Mouse (Mus musculus): ENCODE results near the gene Npcd. TPM values are rescaled to one million over a fixed set of nuclear protein-coding genes. Genes with fewer than 3 reads are reported as not detected.

The Npcd gene
- polyA plus RNA-seq, 1 experiment from 2014 or later, result not detected

DNA sequence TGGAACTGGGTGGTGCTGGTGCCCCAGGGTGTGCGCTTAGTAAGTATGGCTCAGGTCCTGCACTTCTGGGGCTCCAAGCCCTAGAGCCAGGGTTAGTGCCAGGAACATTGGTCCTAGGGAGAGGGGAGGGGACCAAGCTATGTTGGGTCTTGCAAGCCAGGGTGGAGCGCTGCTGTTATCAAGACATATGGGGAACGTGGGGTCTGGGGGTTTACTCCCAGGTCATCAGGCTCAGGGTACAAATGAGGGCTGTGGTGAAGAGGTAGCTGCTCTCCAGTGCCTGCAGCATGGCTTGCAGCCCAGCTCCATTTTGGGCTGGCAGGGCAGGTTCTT lies 80.7 kb downstream of the Npcd start:
- Histone ChIP-seq H3K27ac (replicated peaks) (no peak overlapping the region; the same call in 1 of the 2 replicates), H3K27me3 (replicated peaks; ENCODE audit: low read depth, poor library complexity, severe bottlenecking) (no peaks in the 10 kb centered on the region), H3K4me3 (no peak overlapping the region), H3K36me3 (replicated peaks) (no peaks in the 10 kb centered on the region), H3K4me1 (peaks cover 17% of the 10 kb centered on the region), H3K9me3 (no peaks in the 10 kb centered on the region)
- no peak for DNase-seq (ENCODE audit: low spot score)
- 89% methylated on average over 3 of the region's 3 CpGs for WGBS

DNA sequence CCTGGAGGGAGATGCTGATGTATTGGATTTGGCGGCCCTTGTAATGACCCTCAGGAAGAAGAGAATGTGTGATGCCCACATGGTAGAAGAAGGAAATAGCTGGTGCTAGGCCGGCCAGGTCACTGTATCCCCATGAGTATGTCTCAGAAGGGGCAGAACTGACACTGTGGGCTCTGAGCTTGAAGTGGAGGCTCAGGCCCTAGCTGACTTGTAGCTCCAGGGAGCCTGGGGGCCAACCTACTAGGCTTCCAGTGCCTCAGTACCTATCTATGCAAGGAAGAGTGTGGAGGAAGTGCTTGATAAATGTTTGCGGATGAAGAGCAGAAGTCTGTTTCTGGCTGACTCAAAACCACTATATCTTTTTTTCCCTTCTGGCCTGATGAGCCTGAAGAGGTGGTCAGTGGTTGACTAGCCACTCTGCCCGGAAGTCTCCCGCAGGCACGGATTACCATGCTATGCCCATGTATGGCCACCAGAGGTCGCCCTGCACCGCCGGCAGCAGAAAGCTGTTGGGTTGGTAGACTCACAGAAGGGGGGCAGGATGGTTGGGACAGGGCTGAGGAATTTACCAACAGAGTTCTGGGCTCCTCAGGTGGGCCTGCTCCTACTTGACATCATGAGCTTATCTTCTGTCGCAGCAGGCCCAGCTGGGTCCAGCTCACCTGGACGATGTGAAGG lies 81.2 kb downstream of the Npcd start:
- Histone ChIP-seq H3K4me1 (peaks cover 17% of the 10 kb centered on the region), H3K4me3 (no peak overlapping the region), H3K27me3 (replicated peaks; ENCODE audit: low read depth, poor library complexity, severe bottlenecking) (no peaks in the 10 kb centered on the region), H3K27ac (replicated peaks) (no peak overlapping the region; the same call in 1 of the 2 replicates), H3K36me3 (replicated peaks) (no peaks in the 10 kb centered on the region), H3K9me3 (no peaks in the 10 kb centered on the region)
- DNase-seq (ENCODE audit: low spot score), result peak; percentile 84
- 22% methylated on average over 11 of the region's 11 CpGs for WGBS

DNA sequence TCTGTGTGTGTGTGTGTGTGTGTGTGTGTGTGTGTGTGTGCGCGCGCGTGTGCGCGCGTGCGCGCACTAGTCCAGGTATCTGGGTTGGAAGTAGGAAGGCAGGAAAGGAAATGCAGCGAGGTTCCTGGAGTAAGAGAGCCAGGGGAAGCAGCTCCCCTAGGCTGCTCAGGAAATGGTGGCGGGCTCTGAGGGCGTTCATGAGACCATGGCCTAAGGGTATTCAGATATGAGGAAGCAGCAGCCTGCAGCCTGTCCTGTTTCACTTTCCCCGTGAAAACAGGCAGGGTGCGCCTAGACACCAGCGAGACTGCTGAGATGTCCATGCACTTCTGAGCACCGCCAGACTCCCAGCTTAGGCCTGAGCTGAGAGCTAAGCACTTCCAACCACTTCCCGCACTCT lies 82.3 kb downstream of the Npcd start:
- no peak for DNase-seq (ENCODE audit: low spot score)
- 82% methylated on average over 17 of the region's 17 CpGs for WGBS
- Histone ChIP-seq H3K36me3 (replicated peaks) (no peaks in the 10 kb centered on the region), H3K9me3 (no peaks in the 10 kb centered on the region), H3K27me3 (replicated peaks; ENCODE audit: low read depth, poor library complexity, severe bottlenecking) (no peaks in the 10 kb centered on the region), H3K4me1 (peaks cover 17% of the 10 kb centered on the region), H3K27ac (replicated peaks) (no peak overlapping the region), H3K4me3 (no peak overlapping the region)

DNA sequence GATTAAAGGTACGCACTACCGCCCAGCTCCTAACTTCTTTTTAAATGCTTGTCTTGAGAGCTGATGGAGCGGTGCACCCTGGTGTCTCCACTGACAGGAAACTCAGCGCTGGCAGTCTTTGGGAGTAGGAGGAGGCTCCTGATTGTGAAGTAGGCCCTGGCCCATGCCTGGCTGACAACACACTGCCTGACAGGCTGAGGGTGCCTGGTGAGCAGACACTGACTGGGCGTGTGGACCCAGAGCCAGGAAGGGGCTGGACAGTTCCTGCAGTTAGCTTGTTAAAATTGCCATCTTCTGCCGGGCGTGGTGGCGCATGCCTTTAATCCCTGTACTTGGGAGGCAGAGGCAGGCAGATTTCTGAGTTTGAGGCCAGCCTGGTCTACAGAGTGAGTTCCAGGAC lies 83.8 kb downstream of the Npcd start:
- WGBS, result 90% methylated on average over 8 of the region's 8 CpGs
- no peak for DNase-seq (ENCODE audit: low spot score)

DNA sequence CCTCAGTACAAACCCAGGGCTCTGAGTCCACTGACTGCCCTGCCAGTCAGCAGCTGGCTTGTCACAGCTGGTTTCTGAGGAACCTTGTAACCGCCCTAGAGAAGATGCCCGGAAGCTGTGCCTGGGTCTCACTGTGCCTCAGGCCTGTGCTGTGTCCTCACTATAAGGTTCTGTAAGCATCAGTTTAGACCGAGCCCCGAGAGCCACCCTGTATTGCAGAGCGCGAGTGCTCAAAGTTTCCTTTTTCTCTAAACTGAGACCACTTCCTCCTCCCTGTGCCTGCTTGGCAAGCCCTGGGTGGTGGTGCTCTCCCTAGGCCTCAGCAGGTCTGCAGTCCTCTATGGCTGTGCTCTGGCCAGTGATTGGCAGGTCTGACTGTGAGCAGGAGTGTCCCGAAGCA lies 84.9 kb downstream of the Npcd start:
- Histone ChIP-seq H3K4me1 (peaks cover 7% of the 10 kb centered on the region), H3K9me3 (no peaks in the 10 kb centered on the region), H3K36me3 (replicated peaks) (peaks cover 2% of the 10 kb centered on the region; the same call in 1 of the 2 replicates), H3K27me3 (replicated peaks; ENCODE audit: low read depth, poor library complexity, severe bottlenecking) (no peaks in the 10 kb centered on the region), H3K27ac (replicated peaks) (no peak overlapping the region), H3K4me3 (no peak overlapping the region)
- no peak for DNase-seq (ENCODE audit: low spot score)
- whole genome bisulfite sequencing, result 91% methylated on average over 7 of the region's 7 CpGs

More for the DNA sequence above, 83.8 kb downstream of the Npcd start:
- no peaks in the 10 kb centered on the region for H3K27me3 ChIP-seq (replicated peaks; ENCODE audit: low read depth, poor library complexity, severe bottlenecking)
- H3K36me3 ChIP-seq (replicated peaks), result no peaks in the 10 kb centered on the region
- no peak overlapping the region for H3K4me3 ChIP-seq
- H3K27ac ChIP-seq (replicated peaks), result no peak overlapping the region
- H3K4me1 ChIP-seq, result peaks cover 7% of the 10 kb centered on the region; the same call in 1 of the 2 replicates
- no peaks in the 10 kb centered on the region for H3K9me3 ChIP-seq

DNA sequence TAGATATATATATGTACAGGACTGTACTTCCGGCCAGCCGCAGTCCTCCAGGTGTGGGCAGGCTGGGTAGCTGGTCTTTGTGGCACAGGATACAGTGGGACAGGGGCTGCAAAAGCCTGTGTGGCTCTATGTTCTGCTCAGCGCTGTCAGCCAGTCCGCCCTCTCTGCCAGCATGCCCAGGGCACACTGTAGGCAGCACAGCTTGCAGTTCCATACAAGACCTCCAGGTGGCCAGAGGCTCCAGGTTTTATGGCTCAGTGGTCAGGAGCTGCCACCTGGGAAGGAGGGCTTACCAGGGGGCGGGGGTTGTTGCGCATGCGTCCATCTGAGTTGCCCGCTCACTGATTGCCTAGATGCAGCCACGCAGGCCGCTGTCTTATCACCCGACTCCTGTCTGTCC lies 86.0 kb downstream of the Npcd start:
- peak; percentile 59 for DNase-seq (ENCODE audit: low spot score)
- WGBS, result 47% methylated on average over 11 of the region's 11 CpGs
- Histone ChIP-seq H3K9me3 (no peaks in the 10 kb centered on the region), H3K36me3 (replicated peaks) (peaks cover 4% of the 10 kb centered on the region; the same call in 1 of the 2 replicates), H3K4me1 (peaks cover 6% of the 10 kb centered on the region), H3K4me3 (0 out of 2 replicates have a peak overlapping the region, but pooled peaks have one; percentile 8), H3K27ac (replicated peaks) (no peak overlapping the region), H3K27me3 (replicated peaks; ENCODE audit: low read depth, poor library complexity, severe bottlenecking) (no peaks in the 10 kb centered on the region)

DNA sequence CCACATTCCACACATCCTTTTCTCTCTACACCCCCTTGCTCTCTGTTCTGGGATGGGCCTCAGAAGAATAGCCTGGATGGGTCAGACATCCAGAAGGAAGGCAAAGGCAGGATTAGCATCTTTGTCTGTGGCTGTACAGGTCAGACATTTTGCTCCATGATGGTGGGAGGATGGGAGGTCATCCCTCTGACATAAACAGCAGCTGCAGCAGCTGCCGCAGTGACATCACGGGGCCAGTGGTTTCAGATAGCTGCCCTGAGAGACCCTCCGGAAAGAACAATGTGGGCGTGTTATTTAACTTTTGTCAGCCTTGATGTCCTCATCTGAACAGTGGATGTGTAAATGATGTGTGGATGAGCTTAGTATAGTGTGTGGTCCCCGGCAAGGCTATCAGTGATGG lies 88.2 kb downstream of the Npcd start:
- H3K27ac ChIP-seq (replicated peaks), result no peak overlapping the region
- H3K4me3 ChIP-seq, result no peak overlapping the region
- WGBS, result 88% methylated on average over 5 of the region's 5 CpGs
- H3K27me3 ChIP-seq (replicated peaks; ENCODE audit: low read depth, poor library complexity, severe bottlenecking), result no peaks in the 10 kb centered on the region
- no peaks in the 10 kb centered on the region for H3K9me3 ChIP-seq
- peaks cover 4% of the 10 kb centered on the region; the same call in 1 of the 2 replicates for H3K36me3 ChIP-seq (replicated peaks)
- H3K4me1 ChIP-seq, result peaks cover 18% of the 10 kb centered on the region
- DNase-seq (ENCODE audit: low spot score), result no peak

DNA sequence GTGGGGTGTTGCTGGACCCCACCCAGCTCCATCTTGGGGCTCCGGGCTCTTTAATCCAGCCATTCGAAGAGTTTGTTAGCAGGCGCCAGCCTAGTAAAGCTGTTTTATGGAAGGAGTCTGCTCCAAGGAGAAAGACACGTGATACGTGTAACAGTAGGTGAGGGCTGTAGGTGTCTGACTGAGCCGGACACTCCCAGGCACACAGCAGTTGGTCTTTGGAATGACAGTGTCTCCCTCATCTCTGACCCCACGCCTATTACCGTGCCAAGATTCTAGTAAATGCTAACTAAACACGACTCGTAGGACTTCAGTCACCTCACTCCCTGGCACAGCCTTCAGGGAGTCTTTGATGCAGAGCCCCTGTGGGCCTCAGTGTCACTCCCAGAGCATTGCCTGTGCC lies 88.7 kb downstream of the Npcd start:
- H3K27me3 ChIP-seq (replicated peaks; ENCODE audit: low read depth, poor library complexity, severe bottlenecking), result no peaks in the 10 kb centered on the region
- H3K4me1 ChIP-seq, result peaks cover 24% of the 10 kb centered on the region
- peaks cover 4% of the 10 kb centered on the region; the same call in 1 of the 2 replicates for H3K36me3 ChIP-seq (replicated peaks)
- no peak overlapping the region for H3K4me3 ChIP-seq
- DNase-seq (ENCODE audit: low spot score), result no peak
- no peaks in the 10 kb centered on the region for H3K9me3 ChIP-seq
- H3K27ac ChIP-seq (replicated peaks), result no peak overlapping the region
- 86% methylated on average over 10 of the region's 10 CpGs for WGBS

DNA sequence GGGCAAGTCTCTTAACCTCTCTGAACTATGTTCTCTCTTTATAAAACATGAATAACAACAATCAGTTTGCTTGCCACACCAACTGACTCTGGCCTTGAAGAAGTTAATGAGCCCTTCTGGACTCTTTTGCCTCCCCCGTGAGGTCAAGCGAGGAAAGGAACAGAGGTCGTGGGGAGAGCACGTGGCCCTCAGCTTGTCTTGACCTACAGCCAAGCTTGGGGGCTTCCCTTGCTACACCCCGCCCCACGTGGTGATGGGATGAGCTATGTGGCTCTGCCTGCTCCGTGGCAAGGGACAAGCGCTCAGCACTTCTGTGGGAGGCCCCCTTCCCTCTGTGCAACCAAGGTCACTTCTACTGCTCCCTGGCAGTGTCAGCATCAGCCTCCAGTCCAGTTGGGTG lies 89.3 kb downstream of the Npcd start:
- Histone ChIP-seq H3K27me3 (replicated peaks; ENCODE audit: low read depth, poor library complexity, severe bottlenecking) (no peaks in the 10 kb centered on the region), H3K27ac (replicated peaks) (no peak overlapping the region), H3K36me3 (replicated peaks) (peaks cover 5% of the 10 kb centered on the region), H3K4me1 (peaks cover 28% of the 10 kb centered on the region), H3K9me3 (no peaks in the 10 kb centered on the region), H3K4me3 (no peak overlapping the region)
- DNase-seq (ENCODE audit: low spot score), result no peak
- 80% methylated on average over 8 of the region's 8 CpGs for WGBS

DNA sequence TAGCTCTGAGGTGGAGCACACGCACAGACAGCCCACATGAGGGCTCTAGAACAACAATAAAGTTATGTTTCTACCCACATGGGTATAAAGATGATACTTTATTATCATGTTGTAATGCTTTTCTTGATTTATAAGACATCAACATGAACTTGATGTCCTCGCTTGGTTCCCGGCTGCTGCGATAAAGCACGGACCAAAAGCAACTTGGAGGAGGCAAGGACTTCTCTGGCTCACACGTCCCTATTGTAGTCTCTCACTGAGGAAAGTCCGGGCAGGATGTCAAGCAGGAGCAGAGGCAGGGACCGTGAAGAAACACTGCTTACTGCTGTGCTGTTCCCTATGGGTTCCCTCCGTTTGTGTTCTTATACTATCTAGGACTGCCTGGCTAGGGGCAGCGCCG lies 90.0 kb downstream of the Npcd start:
- DNase-seq (ENCODE audit: low spot score), result no peak
- no peaks in the 10 kb centered on the region for H3K27me3 ChIP-seq (replicated peaks; ENCODE audit: low read depth, poor library complexity, severe bottlenecking)
- H3K4me1 ChIP-seq, result peaks cover 35% of the 10 kb centered on the region
- no peak overlapping the region for H3K27ac ChIP-seq (replicated peaks)
- H3K36me3 ChIP-seq (replicated peaks), result peaks cover 12% of the 10 kb centered on the region
- H3K9me3 ChIP-seq, result no peaks in the 10 kb centered on the region
- no peak overlapping the region for H3K4me3 ChIP-seq
- 93% methylated on average over 11 of the region's 11 CpGs for WGBS

DNA sequence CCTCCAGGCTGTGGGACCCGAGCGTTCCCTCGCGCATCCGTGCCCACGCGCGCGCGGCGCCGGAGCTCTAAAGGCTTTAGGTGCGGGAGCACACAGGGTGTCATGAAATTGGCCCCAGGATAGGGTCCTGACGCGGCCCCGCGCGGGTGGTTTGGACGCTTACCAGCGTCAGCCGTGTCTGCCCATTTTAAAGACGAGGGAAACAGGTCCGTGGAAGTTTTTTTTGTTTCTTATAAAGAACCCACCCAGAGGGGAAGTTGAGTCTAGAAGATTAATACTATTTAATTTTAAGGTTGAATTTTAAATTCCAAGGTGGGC lies 91.4 kb downstream of the Npcd start:
- no peaks in the 10 kb centered on the region for H3K27me3 ChIP-seq (replicated peaks; ENCODE audit: low read depth, poor library complexity, severe bottlenecking)
- H3K4me3 ChIP-seq, result peak overlapping the region; percentile 97
- H3K4me1 ChIP-seq, result peaks cover 41% of the 10 kb centered on the region
- no peaks in the 10 kb centered on the region for H3K9me3 ChIP-seq
- no peak for DNase-seq (ENCODE audit: low spot score)
- under 1% methylated on average over 23 of the region's 23 CpGs for WGBS
- H3K27ac ChIP-seq (replicated peaks), result peak overlapping the region; percentile 96
- H3K36me3 ChIP-seq (replicated peaks), result peaks cover 25% of the 10 kb centered on the region

DNA sequence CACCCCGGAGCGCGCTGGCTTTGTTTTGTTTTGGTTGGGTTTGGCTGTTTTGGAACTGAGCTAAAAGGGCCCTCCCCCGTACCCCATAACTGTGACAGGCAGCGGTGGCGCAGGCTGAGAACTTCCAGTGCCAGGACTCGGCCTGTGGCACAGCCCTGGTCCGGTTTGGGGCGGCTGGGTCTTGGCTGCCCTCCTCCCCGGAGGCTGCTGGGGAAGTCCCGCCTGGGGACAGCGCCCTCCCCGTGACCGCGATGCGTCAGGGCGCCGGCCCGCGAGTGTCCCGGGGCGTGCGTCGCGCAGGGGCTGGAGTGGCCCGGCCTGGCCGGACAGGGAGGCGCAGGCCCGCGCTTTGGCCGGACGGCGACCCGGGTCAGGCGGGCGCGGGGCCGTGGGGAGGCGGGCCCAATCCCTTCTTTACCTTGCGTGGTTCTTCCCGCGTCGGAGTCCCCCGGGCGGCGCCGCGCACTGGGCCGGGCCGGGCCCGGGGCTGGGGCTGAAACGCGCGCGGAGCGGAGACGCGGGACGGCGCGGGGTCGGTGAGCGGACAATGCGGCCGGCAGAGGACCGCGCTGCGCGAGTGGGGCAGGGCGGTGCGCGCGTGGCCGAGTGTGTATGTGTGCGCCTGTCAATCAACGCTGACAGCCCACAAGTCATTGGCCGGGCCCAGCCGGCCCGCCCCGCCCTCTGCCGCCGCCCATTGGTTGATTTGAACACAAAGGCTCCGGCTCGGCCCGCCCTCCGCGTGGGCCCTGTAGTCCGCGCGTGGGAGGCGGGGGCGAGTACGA lies 91.9 kb downstream of the Npcd start, which contains the start of gene Sun2:
TSS of gene Sun2 (minus strand) at position 616 of the 785 bp plus-strand sequence.
- no peaks in the 10 kb centered on the region for H3K27me3 ChIP-seq (replicated peaks; ENCODE audit: low read depth, poor library complexity, severe bottlenecking)
- DNase-seq (ENCODE audit: low spot score), result peak; percentile 93
- peak within 1 kb of the TSS; percentile 96 for H3K27ac ChIP-seq (replicated peaks)
- no peaks in the 10 kb centered on the region for H3K9me3 ChIP-seq
- peaks cover 41% of the 10 kb centered on the region for H3K4me1 ChIP-seq
- peak within 1 kb of the TSS; percentile 97 for H3K4me3 ChIP-seq
- WGBS, result under 1% methylated on average over 93 of the region's 93 CpGs
- peaks cover 31% of the 10 kb centered on the region for H3K36me3 ChIP-seq (replicated peaks)

All from embryonic facial prominence, embryonic 10.5 days (tissue).